Mouse (Mus musculus) kidney, adult 2 months (tissue): ENCODE results near the gene Actbl2.

ENCODE experiments used
- CTCF ChIP-seq: fragments of 200-500 bp; conservative IDR thresholded peaks from 2 replicates; pipeline ENCODE4 v1.5.1; 2011; ENCODE audit warnings: low read depth, mild to moderate bottlenecking, control low read depth, low read length, moderate library complexity, mixed read lengths; ENCODE audit not compliant: insufficient read depth, insufficient read length
- POLR2A ChIP-seq: fragments of 200-500 bp; IDR thresholded peaks from one replicate; pipeline ENCODE4 v1.6.1; 2011; ENCODE audit warnings: low read depth, low read length, control low read depth

DNA sequence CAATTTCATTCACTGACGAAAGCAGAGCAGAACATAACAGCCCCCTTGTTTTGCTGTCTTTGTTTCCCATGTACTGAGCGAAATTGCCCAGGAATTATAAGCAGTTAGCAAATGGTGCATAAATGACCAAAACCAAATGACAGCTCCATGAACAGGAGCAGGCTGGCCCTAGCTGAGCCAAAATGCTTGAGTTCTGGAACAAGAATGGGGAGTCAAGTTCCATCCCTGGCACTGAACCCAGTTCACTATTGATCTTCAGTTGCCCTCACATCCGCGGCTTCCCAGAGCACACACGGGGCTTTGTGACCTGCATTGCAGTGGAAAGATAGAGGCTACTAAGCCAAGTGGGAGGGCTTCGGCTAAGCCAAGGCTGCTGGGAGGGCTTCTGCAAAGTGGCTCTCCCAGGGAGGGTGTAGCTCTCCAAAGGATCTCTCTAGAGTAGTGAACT is 19.1 kb upstream of the Actbl2 start:
- TF ChIP-seq POLR2A (no peak), CTCF (no peak)
